ENCODE assay signal across 8 mouse cellular contexts in the genomic region with DNA sequence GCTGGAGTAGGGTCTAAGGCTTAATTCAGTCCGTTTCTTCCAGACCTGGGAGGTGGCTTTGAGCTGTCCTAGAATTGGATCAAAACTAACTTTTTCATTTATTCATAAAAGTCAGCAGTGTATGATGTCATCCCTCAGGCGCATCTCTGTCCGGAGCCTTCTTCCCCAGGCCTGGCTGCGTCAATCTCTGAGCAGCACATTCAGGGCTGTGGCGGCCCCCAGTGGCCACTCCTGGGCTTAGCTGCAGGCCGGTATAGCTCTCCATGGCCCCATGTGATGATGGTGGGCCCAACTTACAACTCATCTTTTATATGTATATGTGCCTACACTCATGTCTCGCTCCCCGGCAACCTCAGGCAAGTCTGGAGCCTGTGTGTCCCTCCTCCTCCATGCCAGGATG. TPM values are rescaled to one million over a fixed set of nuclear protein-coding genes. Genes with fewer than 3 reads are reported as not detected.
DNase-seq lines count a peak whose midpoint lies in the region; ATAC-seq and TF ChIP-seq lines count a peak whose summit lies in the region.

No protein-coding gene starts in this region.

- H3K36me3 ChIP-seq in ES-Bruce4 (ENCODE audit: control insufficient read depth, insufficient read depth, low read length, poor library complexity, severe bottlenecking): no peaks in the 10 kb centered on the region
- no peaks in the 10 kb centered on the region for H3K36me3 ChIP-seq in forebrain, embryonic 12.5 days (replicated peaks)
- H3K36me3 ChIP-seq in lung, embryonic 14.5 days (ENCODE audit: insufficient read depth): no peaks in the 10 kb centered on the region

- no peaks in the 10 kb centered on the region for H3K9me3 ChIP-seq in ES-Bruce4 (replicated peaks; ENCODE audit: control insufficient read depth, insufficient read depth, low read length, poor library complexity, severe bottlenecking)
- H3K9me3 ChIP-seq in forebrain, embryonic 12.5 days: no peaks in the 10 kb centered on the region
- H3K9me3 ChIP-seq in lung, embryonic 14.5 days (ENCODE audit: low read depth, low read length): no peaks in the 10 kb centered on the region

- H3K9ac ChIP-seq in ES-Bruce4 (ENCODE audit: low read depth, poor library complexity, severe bottlenecking): no peak overlapping the region
- H3K9ac ChIP-seq in forebrain, embryonic 12.5 days: no peak overlapping the region
- no peak overlapping the region for H3K9ac ChIP-seq in lung, embryonic 14.5 days

- no peaks in the 10 kb centered on the region for H3K27me3 ChIP-seq in ES-Bruce4 (ENCODE audit: control insufficient read depth, insufficient read depth, low read length, poor library complexity, severe bottlenecking)
- H3K27me3 ChIP-seq in forebrain, embryonic 12.5 days: peaks cover 3% of the 10 kb centered on the region; the same call in 1 of the 2 replicates
- H3K27me3 ChIP-seq in lung, embryonic 14.5 days (ENCODE audit: insufficient read depth, low read length): no peaks in the 10 kb centered on the region

- no peak overlapping the region for H3K4me2 ChIP-seq in forebrain, embryonic 12.5 days
- no peak overlapping the region for H3K4me2 ChIP-seq in lung, embryonic 14.5 days

- TF ChIP-seq POLR2A in ES-Bruce4 (IDR thresholded peaks at IDR 0.05; ENCODE audit: insufficient read depth, low read length): no peak
- TF ChIP-seq POLR2A in olfactory bulb, adult 2 months (IDR thresholded peaks at IDR 0.05; ENCODE audit: insufficient read depth, low read depth, low read length): no peak

- DNase-seq in c-Kit-positive CD71-positive TER-119-positive erythroid progenitor cells, embryonic 14.5 days (ENCODE audit: low spot score): peak; percentile 41
- peak; percentile 76 to 78 for DNase-seq in heart, postnatal 36 days
- DNase-seq in layer of hippocampus, adult 18-20 months (ENCODE audit: low spot score in 2 of 2): peak; percentile 30 to 77
- DNase-seq in lung, embryonic 14.5 days: peak; percentile 83
- DNase-seq in thymus, postnatal 36 days: peak; percentile 74 to 77

- ATAC-seq in forebrain, embryonic 12.5 days (ENCODE audit: low FRiP score): peak; percentile 81; the same call in 1 of the 2 replicates
- ATAC-seq in lung, embryonic 14.5 days (ENCODE audit: insufficient read depth): peak; percentile 73; the same call in 1 of the 2 replicates

- no peaks in the 10 kb centered on the region for H3K4me1 ChIP-seq in ES-Bruce4 (ENCODE audit: control insufficient read depth, insufficient read depth, low read length)
- peaks cover 5% of the 10 kb centered on the region for H3K4me1 ChIP-seq in forebrain, embryonic 12.5 days
- no peaks in the 10 kb centered on the region for H3K4me1 ChIP-seq in lung, embryonic 14.5 days (ENCODE audit: insufficient read depth)
- peaks cover 5% of the 10 kb centered on the region for H3K4me1 ChIP-seq in olfactory bulb, adult 2 months (ENCODE audit: control insufficient read depth, insufficient read depth, low read length)

- intact Hi-C loops in heart, postnatal 36 days (cut with DNase I): loop anchor here (1.0 to 2.0 kb wide), 2 partner anchors 149 to 198 kb away; partner anchors contain the start of gene Upk2

- H3K4me3 ChIP-seq in ES-Bruce4 (ENCODE audit: low read depth, low read length): no peak overlapping the region
- no peak overlapping the region for H3K4me3 ChIP-seq in forebrain, embryonic 12.5 days (replicated peaks)
- no peak overlapping the region for H3K4me3 ChIP-seq in lung, embryonic 14.5 days (ENCODE audit: low read depth, low read length)
- H3K4me3 ChIP-seq in olfactory bulb, adult 2 months (ENCODE audit: insufficient read depth, low read depth, low read length): no peak overlapping the region

- 9% methylated on average over 8 of the region's 8 CpGs for WGBS in forebrain, embryonic 12.5 days
- WGBS in lung, embryonic 14.5 days: 9% methylated on average over 8 of the region's 8 CpGs
- WGBS in olfactory bulb, adult 2 months: 31% methylated on average over 8 of the region's 8 CpGs

- TF ChIP-seq EP300 in ES-Bruce4 (IDR thresholded peaks at IDR 0.05; ENCODE audit: insufficient read depth, low read depth, low read length): no peak

- H3K27ac ChIP-seq in ES-Bruce4 (ENCODE audit: insufficient read depth, low read length): no peak overlapping the region
- H3K27ac ChIP-seq in forebrain, embryonic 12.5 days: no peak overlapping the region
- H3K27ac ChIP-seq in lung, embryonic 14.5 days (ENCODE audit: low read depth): no peak overlapping the region
- no peak overlapping the region for H3K27ac ChIP-seq in olfactory bulb, adult 2 months (ENCODE audit: insufficient read depth, low read depth, low read length)

- peak; percentile 93 for TF ChIP-seq CTCF in ES-Bruce4 (IDR thresholded peaks at IDR 0.05; ENCODE audit: low read depth, low read length)
- peak; percentile 90 for TF ChIP-seq CTCF in lung, embryonic 14.5 days (IDR thresholded peaks at IDR 0.05; ENCODE audit: low read depth)
- peak; percentile 68; the same call in 1 of the 2 replicates for TF ChIP-seq CTCF in olfactory bulb, adult 2 months (IDR thresholded peaks at IDR 0.05; ENCODE audit: insufficient read depth, low read depth, low read length)

RNA-seq across cellular contexts. Expression of gene Treh, which starts 21.0 kb away (rescaled TPM):
- polyA plus RNA-seq in ES-Bruce4 (2011; ENCODE audit: insufficient read depth, insufficient read length, low read depth, missing spikeins): not detected in 2 replicates
- not detected in 2 replicates for polyA plus RNA-seq in forebrain, embryonic 12.5 days (2016; fragmentation: Nextera tagmentation; extraction: Ambion mirVana)
- total RNA-seq in heart, postnatal 36 days (2021): not detected
- not detected for total RNA-seq in layer of hippocampus, adult 18-20 months (2021)
- polyA plus RNA-seq in lung, embryonic 14.5 days (2014; fragmentation: Nextera tagmentation; extraction: Ambion mirVana): not detected in 2 replicates
- polyA plus RNA-seq in olfactory bulb, adult 2 months (2012; ENCODE audit: insufficient read depth, insufficient read length, low replicate concordance, missing spikeins): not detected in 2 replicates

RNA-seq across cellular contexts. Expression of gene Ddx6, which starts 47.3 kb away (rescaled TPM):
- 165 and 176 TPM in 2 replicates for polyA plus RNA-seq in ES-Bruce4 (2011; ENCODE audit: insufficient read depth, insufficient read length, low read depth, missing spikeins)
- polyA plus RNA-seq in forebrain, embryonic 12.5 days (2016; fragmentation: Nextera tagmentation; extraction: Ambion mirVana): 22.8 and 24.4 TPM in 2 replicates
- 10 to 100 TPM; 82.0 to 85.0 TPM for total RNA-seq in heart, postnatal 36 days (2021)
- total RNA-seq in layer of hippocampus, adult 18-20 months (2021): 100 to 1,000 TPM; 145 to 146 TPM
- 21.6 and 23.0 TPM in 2 replicates for polyA plus RNA-seq in lung, embryonic 14.5 days (2014; fragmentation: Nextera tagmentation; extraction: Ambion mirVana)
- polyA plus RNA-seq in olfactory bulb, adult 2 months (2012; ENCODE audit: insufficient read depth, insufficient read length, low replicate concordance, missing spikeins): 157 and 168 TPM in 2 replicates
